Comparison of ENCODE assay signal across 20 mouse cellular contexts in the genomic region with DNA sequence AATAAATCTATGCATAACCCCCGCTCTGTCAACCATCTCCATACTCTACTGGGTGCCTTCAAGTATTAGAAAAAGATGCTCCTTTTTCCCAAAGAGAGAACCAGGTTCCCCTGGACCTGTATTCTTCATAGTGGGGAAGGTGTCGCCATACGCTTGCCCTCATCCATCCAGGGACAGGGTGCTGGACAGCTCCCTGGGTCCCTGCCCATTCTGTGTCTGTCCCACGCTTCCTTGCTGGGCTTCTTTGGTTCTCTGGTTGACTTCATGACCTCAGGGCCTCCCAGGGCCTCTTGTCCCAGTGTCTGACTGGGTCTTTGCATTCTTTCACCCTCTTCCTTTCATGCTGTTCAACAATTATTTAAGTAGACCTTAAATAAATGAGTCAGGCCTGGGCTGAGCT.
DNase-seq lines count a peak whose midpoint lies in the region; ATAC-seq lines count a peak whose summit lies in the region.
"Had no signal": no experiment of that assay in that cellular context is flagged by ENCODE, and none has a peak within 500 bp of the region (broad histone marks: within the 10 kb centered on the region; RNA-seq: fewer than 3 reads in every experiment).

No protein-coding gene starts in this region.

- no peak overlapping the region for H3K9ac ChIP-seq in embryonic facial prominence, embryonic 11.5 days (replicated peaks; ENCODE audit: low read length)
- H3K9ac ChIP-seq in forebrain, embryonic 16.5 days (replicated peaks; ENCODE audit: low read depth, low read length), result no peak overlapping the region
- H3K9ac ChIP-seq: embryonic facial prominence, embryonic 13.5 days; liver, embryonic 14.5 days had no signal

- 41% methylated on average over 4 of the region's 4 CpGs for WGBS in embryonic facial prominence, embryonic 11.5 days
- 47% methylated on average over 4 of the region's 4 CpGs for WGBS in forebrain, embryonic 16.5 days

- H3K4me2 ChIP-seq in embryonic facial prominence, embryonic 11.5 days (ENCODE audit: low read depth, low read length), result no peak overlapping the region
- H3K4me2 ChIP-seq in forebrain, embryonic 16.5 days (ENCODE audit: low read length), result no peak overlapping the region
- H3K4me2 ChIP-seq: embryonic facial prominence, embryonic 13.5 days had no signal

- H3K36me3 ChIP-seq in embryonic facial prominence, embryonic 11.5 days (replicated peaks; ENCODE audit: control insufficient read depth, insufficient read depth, low read depth, low read length), result no peaks in the 10 kb centered on the region
- no peaks in the 10 kb centered on the region for H3K36me3 ChIP-seq in forebrain, embryonic 16.5 days (ENCODE audit: control insufficient read depth, insufficient read depth)
- H3K36me3 ChIP-seq: embryonic facial prominence, embryonic 13.5 days; forebrain, embryonic 10.5 days had no signal

- no peaks in the 10 kb centered on the region for H3K9me3 ChIP-seq in embryonic facial prominence, embryonic 11.5 days (replicated peaks; ENCODE audit: control insufficient read depth, low read length)
- peaks cover 7% of the 10 kb centered on the region; the same call in 1 of the 2 replicates for H3K9me3 ChIP-seq in forebrain, embryonic 16.5 days (ENCODE audit: control insufficient read depth, low read length)

- H3K27ac ChIP-seq in embryonic facial prominence, embryonic 11.5 days (replicated peaks; ENCODE audit: low read depth, low read length), result no peak overlapping the region
- no peak overlapping the region for H3K27ac ChIP-seq in forebrain, embryonic 16.5 days (ENCODE audit: low read length)
- H3K27ac ChIP-seq: embryonic facial prominence, embryonic 13.5 days; forebrain, embryonic 10.5 days; hindbrain, postnatal 0 days; liver, embryonic 14.5 days had no signal

- H3K4me3 ChIP-seq in embryonic facial prominence, embryonic 11.5 days (ENCODE audit: low read depth, low read length), result no peak overlapping the region
- no peak overlapping the region for H3K4me3 ChIP-seq in forebrain, embryonic 16.5 days (replicated peaks; ENCODE audit: low read length)
- H3K4me3 ChIP-seq: embryonic facial prominence, embryonic 13.5 days; forebrain, embryonic 10.5 days; megakaryocyte, embryonic 14.5 days had no signal

- H3K4me1 ChIP-seq in embryonic facial prominence, embryonic 11.5 days (ENCODE audit: control insufficient read depth, insufficient read depth, low read length), result no peaks in the 10 kb centered on the region
- no peaks in the 10 kb centered on the region for H3K4me1 ChIP-seq in forebrain, embryonic 16.5 days (replicated peaks; ENCODE audit: control insufficient read depth, insufficient read depth, low read length)
- H3K4me1 ChIP-seq: embryonic facial prominence, embryonic 13.5 days; megakaryocyte, embryonic 14.5 days had no signal

- H3K27me3 ChIP-seq in embryonic facial prominence, embryonic 11.5 days (ENCODE audit: control insufficient read depth, insufficient read depth, low read length), result no peaks in the 10 kb centered on the region
- H3K27me3 ChIP-seq in forebrain, embryonic 16.5 days (replicated peaks; ENCODE audit: control insufficient read depth, insufficient read depth, low read length), result no peaks in the 10 kb centered on the region
- H3K27me3 ChIP-seq: embryonic facial prominence, embryonic 13.5 days; megakaryocyte, embryonic 14.5 days had no signal

- DNase-seq in adrenal gland, postnatal 25 days, result peak; percentile 4
- no peak for DNase-seq in adrenal gland, adult 18-20 months (ENCODE audit: low spot score in 2 of 2)
- peak; percentile 53 to 56 for DNase-seq in kidney, postnatal 4 days
- DNase-seq in kidney, postnatal 14 days, result no peak
- peak; percentile 71 for DNase-seq in Muller cell, postnatal 12 days (ENCODE audit: inconsistent ontology term)
- DNase-seq in embryonic facial prominence, embryonic 11.5 days (ENCODE audit: low spot score), result peak; percentile 17
- DNase-seq: cerebellum, postnatal 10 days; gastrocnemius, postnatal 10 days; kidney, adult 8-10 months; left cerebral cortex, postnatal 4 days; lung, postnatal 10 days; right cerebral cortex, postnatal 25 days; thymus, postnatal 4 days had no signal

- no peak for ATAC-seq in embryonic facial prominence, embryonic 11.5 days (replicated peaks; ENCODE audit: insufficient number of reproducible peaks, low FRiP score, low TSS enrichment, low read depth)
- no peak for ATAC-seq in erythroid progenitor cell, adult 5-6 weeks (replicated peaks; ENCODE audit: low FRiP score, poor library complexity, severe bottlenecking)
- ATAC-seq in forebrain, embryonic 16.5 days, result no peak
- ATAC-seq: hindbrain, postnatal 0 days had no signal

Comparison
In these comparisons a context has a peak if more than half of its experiments do, and no peak if none do; other contexts are left out.
1. DNase-seq: peak in adrenal gland, postnatal 25 days (single experiment), kidney, postnatal 4 days (2 of 2), Muller cell, postnatal 12 days (single experiment) and embryonic facial prominence, embryonic 11.5 days (single experiment); none in adrenal gland, adult 18-20 months (0 of 2) and kidney, postnatal 14 days (single experiment).